Mouse (Mus musculus) brain, embryonic 14.5 days (tissue): ENCODE results near the gene Usp7.

Experiments used
- CTCF ChIP-seq: fragments of 200-500 bp; IDR thresholded peaks from 2 replicates; pipeline ENCODE4 v1.5.1; 2012; ENCODE audit warnings: inconsistent platforms, mild to moderate bottlenecking, moderate library complexity, borderline replicate concordance; ENCODE audit not compliant: insufficient read depth, insufficient read length; ENCODE audit errors: extremely low read depth
- POLR2A ChIP-seq: fragments of 200-500 bp; IDR thresholded peaks from 2 replicates; pipeline ENCODE4 v1.6.1; 2012; ENCODE audit warnings: mild to moderate bottlenecking, inconsistent platforms, borderline replicate concordance; ENCODE audit not compliant: poor library complexity, insufficient read depth, insufficient read length, severe bottlenecking; ENCODE audit errors: extremely low read depth

GRCm38 (mm10) chr16:8655599-8655998 lies 136.5 kb downstream of the Usp7 start:
- TF ChIP-seq CTCF (no peak), POLR2A (no peak)
